Mouse (Mus musculus): ENCODE measurements at regions not wholly inside any gene's neighbourhood (a gene's known extent, or its start where the extent isn't known, plus 50 kb on each side); places are given as distances from the start of the nearest gene placed in this dataset.

GRCm38 (mm10) chr1:62872771-62873170 is 169.7 kb downstream of the Nrp2 start:
- no peak for DNase-seq

DNA sequence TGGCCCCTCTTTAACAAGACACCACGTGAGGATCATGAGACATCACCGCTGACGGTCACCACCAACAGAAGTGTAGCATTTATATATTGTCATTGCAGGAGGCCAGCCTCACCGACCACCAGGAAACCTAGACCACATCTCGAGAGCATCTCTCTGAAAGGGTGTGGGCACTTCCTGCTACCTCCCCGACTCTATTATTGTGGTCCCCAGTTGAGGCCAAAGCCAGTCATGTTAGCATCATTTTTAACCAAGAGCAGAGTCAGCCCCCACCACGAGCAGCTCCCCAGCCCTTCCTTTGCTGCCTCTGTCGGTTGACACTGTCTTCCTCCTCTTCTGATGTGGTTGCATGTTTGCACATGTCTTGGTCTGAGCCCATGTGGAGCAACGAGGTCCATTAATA is 172.5 kb downstream of the Nrp2 start:
- peak; percentile 30 for DNase-seq

DNA sequence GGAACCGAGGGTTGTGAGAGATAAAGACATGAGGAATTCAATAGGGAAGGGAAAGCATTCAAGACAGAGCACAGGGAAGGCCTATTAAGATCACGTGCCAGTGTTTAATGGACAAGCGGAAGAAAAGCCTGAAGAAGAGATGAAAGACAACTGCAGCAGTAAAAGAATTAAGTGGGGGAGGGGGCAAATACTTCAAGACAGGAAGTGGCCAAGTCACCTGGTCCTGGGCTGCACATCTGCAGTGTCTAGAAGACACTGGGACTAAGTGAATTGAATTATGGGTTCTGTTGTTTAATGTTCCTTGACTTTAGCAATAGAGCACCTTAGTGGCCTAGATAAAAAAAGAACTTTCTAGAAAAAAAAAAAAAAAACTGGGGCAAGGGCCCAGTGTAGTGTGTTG is 173.6 kb downstream of the Nrp2 start:
- no peak for DNase-seq

DNA sequence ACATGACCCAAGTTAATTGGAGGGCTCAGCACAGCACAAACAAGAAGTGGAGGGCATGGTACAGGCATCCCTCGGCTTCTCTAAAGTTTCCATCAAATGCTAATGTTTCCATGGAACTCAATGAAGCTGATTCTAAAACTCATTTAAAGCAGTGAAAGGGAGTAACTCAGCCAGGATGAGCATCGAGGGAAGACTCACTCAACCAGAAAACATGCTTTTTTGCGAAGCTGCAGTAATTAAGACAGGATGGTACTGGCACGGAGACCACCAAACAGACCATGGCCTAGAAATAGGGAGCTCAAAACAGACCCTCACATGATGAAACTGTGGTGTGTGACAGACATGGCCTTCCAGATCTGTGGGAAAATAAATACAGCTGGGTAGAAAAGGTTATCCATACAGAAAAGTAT is 177.8 kb downstream of the Nrp2 start:
- no peak for DNase-seq

DNA sequence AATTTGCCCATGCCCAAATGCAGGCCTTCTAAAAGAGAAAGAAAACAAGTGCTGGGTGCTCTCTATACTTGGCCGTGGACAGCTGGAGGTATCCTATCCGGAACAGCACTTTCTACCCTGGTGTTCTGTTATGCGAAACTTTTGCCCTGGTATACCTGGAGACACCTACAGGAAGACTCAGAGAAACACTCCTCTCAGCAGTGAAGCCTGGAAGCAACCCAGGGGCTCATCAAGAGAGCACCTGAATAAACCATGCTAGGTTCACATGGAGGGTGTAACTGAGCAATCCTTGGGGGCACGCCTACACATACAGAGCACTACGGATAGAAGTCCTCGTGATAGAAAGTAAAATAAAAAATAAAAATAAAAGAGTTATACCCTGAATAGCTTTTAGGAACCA is 178.4 kb downstream of the Nrp2 start:
- DNase-seq, result no peak

DNA sequence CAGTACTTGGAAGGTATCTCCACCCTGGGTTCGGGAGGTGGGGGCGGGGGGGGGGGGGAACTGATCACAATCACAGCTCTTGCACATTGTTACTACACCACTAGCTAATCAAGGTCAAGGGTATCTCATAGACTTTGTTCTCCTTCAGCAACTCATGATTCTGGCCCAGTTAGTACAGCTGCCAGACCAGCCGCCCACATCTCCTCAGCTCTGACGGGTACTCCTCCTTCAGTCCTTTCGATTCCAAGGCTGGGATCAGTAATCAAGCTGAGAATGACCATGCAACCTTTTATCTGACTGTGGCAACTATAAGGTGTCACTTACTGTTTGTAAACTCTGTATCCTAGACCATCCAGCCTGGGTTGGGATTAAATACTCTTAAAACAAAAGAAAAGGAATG is 178.9 kb downstream of the Nrp2 start:
- no peak for DNase-seq

GRCm38 (mm10) chr1:62884876-62885480 is 181.9 kb downstream of the Nrp2 start:
- DNase-seq, result no peak

GRCm38 (mm10) chr1:62887585-62888483 is 184.7 kb downstream of the Nrp2 start:
- DNase-seq, result no peak

DNA sequence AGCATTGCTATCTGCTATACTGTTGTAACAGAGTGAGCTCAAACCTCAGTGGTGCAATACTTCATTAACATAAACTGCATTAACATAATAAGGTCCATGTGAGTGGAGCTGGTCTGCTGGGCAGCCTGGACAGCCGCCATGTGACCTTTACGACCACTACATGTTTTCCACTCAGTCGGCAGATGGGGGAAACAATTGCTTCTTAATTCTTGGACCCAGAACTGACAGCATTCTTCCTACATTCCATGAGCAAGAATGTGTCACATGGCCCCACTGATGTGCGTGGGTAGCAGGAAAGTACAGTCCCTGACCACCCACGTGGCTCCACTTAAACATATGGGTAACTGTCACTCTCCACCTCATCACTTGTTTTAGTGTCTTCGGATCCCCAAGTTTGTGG is 198.3 kb downstream of the Nrp2 start:
- no peak for DNase-seq

- no peak for DNase-seq
Measured at GRCm38 (mm10) chr1:62901871-62902270, 198.8 kb downstream of the Nrp2 start.

DNA sequence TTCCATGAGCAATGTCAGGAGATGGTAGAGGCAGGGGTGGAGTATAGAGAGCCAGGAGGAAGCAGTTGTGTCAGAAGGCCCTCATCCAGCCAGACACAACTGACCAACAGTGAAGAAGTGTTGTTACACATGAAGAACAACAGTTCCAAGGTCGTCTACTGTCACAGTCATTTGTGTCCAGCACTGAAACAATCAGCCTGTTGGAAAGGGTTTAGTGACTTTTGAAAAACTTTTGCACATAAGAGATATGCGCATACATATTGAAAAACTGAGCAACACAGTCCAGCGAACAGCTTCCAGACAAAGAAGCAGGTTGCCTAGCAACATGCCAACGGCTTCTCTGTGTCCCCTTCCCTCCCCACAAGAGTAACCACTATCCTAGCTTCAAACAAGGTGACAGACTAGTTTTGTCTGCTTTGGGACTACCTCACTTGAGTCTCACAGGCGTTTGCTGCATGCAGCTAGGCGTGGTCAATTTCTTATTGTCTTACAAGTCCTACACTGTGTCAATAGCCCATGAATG is 199.9 kb downstream of the Nrp2 start:
- no peak for DNase-seq

GRCm38 (mm10) chr1:62905739-62906138 is 202.7 kb downstream of the Nrp2 start:
- no peak for DNase-seq

DNA sequence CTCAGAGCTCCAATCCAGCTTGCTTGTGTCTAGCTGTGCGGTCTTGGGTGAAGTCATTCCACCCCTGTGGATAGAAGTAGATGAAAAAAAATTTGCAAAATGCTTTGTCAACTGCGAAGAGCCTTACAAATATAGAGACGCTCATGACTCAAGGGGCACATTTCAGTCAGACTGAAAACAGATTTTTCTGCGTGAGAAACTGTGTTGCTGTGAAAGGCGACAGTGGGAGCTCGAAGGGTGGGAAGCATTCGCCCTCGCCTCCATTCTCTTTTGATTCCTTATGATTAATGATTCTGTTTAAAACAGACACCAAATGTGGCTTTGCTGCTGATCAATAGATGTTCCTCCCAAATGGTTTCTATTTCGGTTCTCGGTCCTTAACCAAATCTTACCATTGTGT is 204.2 kb downstream of the Nrp2 start:
- DNase-seq, result no peak
